Mouse (Mus musculus): ENCODE measurements at regions not wholly inside any gene's neighbourhood (a gene's known extent, or its start where the extent isn't known, plus 50 kb on each side); places are given as distances from the start of the nearest gene placed in this dataset.
A peak's percentile ranks its signal among the peaks of the same experiment; 100 is the strongest.

DNA sequence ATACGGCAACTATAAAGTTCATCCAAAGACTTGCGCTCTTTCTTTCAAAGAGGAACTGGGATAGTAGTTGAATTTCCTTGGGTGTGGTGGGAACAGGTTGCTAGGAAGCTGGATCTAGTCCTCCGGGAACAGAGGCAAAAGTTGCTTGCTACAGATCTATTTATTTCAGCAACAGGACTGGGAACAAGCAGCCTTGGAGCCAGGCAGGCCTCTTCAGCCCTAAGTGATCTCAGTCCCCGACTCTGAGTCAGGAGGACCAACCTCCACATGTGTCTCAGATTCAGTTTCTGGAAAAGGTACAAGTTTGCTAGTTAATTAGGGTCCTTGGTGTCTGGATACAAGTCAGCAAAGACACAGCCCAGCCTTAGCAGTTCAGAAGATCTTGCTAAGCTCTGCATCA, 180.2 kb downstream of the Efcab1 start:
- 64% methylated on average over 4 of the region's 4 CpGs for WGBS
- ATAC-seq (ENCODE audit: insufficient number of reproducible peaks, low FRiP score) = no peak
- Histone ChIP-seq H3K27me3 (replicated peaks) (no peaks in the 10 kb centered on the region), H3K4me1 (replicated peaks) (peaks cover 7% of the 10 kb centered on the region), H3K36me3 (no peaks in the 10 kb centered on the region), H3K4me2 (no peak overlapping the region), H3K27ac (ENCODE audit: poor library complexity, severe bottlenecking) (no peak overlapping the region), H3K4me3 (no peak overlapping the region), H3K9ac (no peak overlapping the region), H3K9me3 (replicated peaks) (no peaks in the 10 kb centered on the region)

DNA sequence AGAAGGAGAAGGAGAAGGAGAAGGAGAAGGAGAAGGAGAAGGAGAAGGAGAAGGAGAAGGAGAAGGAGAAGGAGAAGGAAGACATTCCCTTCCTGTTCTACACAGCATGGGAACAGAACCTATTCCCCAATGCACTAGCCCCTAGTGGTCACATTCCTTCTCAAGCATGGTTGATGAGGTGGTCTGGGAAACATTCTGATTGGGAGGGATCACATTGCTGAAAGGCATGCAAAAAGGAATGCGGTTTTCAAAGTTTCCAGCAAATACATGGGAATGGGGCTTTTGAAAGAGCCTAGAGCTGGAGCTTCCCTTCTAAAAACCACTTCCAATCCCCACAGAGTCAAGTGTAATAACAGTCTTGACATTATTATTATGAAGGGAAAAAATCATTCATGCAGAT, 197.5 kb downstream of the Efcab1 start:
- no peaks in the 10 kb centered on the region for H3K4me1 ChIP-seq (replicated peaks)

DNA sequence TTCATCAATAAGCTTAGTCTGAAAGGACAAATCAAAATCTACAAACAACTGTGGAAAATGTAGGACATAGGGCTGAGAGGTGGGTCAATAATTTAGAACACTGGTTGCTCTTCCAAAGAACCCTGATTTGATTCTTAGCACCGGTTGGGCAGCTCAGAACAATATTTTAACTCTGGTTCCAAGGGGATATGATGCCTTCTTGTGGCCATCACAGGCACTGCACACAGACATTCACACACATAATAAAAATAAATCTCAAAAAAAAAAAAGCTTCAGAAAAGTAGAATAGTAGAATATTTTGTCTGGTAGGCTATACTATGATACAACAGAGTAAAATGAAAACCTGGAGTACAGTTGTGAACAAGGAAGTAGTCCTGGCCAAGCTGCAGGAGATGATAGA, 200.8 kb downstream of the Efcab1 start:
- no peak overlapping the region for H3K27ac ChIP-seq (ENCODE audit: poor library complexity, severe bottlenecking)
- no peaks in the 10 kb centered on the region for H3K9me3 ChIP-seq (replicated peaks)
- no peaks in the 10 kb centered on the region for H3K4me1 ChIP-seq (replicated peaks)
- H3K4me3 ChIP-seq = no peak overlapping the region
- H3K9ac ChIP-seq = no peak overlapping the region
- no peak for ATAC-seq (ENCODE audit: insufficient number of reproducible peaks, low FRiP score)
- H3K4me2 ChIP-seq = no peak overlapping the region
- no peaks in the 10 kb centered on the region for H3K36me3 ChIP-seq
- WGBS = 60% methylated on average over 1 of the region's 1 CpGs
- no peaks in the 10 kb centered on the region for H3K27me3 ChIP-seq (replicated peaks)

More for the DNA sequence above, 197.5 kb downstream of the Efcab1 start:
- H3K4me3 ChIP-seq = no peak overlapping the region
- no peaks in the 10 kb centered on the region for H3K9me3 ChIP-seq (replicated peaks)
- H3K9ac ChIP-seq = no peak overlapping the region
- no peak for ATAC-seq (ENCODE audit: insufficient number of reproducible peaks, low FRiP score)
- WGBS = 41% methylated on average over 1 of the region's 1 CpGs
- H3K4me2 ChIP-seq = no peak overlapping the region
- H3K27ac ChIP-seq (ENCODE audit: poor library complexity, severe bottlenecking) = no peak overlapping the region
- H3K27me3 ChIP-seq (replicated peaks) = no peaks in the 10 kb centered on the region
- no peaks in the 10 kb centered on the region for H3K36me3 ChIP-seq

DNA sequence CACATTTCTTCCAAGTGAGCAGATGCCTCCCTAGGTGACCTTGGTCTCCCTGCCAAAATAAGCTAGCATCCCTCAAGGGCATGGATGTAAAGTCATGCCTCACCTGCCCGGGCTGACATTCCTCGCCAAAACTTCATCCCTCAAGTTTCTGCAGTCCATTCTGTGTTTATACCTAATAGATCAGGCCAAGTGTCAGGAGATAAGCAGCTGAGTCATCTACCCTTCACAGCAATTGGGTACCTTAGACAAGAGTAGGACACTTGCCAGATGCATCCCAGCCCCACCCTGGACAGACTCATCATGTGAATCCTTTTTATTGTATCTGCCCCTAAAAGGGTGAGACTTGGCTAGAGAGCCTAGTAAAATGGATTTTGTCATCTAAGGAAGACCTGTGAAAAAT, 204.1 kb upstream of the Gm21897 start:
- Histone ChIP-seq H3K9me3 (replicated peaks) (no peaks in the 10 kb centered on the region), H3K27me3 (replicated peaks) (no peaks in the 10 kb centered on the region), H3K36me3 (no peaks in the 10 kb centered on the region), H3K9ac (no peak overlapping the region), H3K4me1 (replicated peaks) (peaks cover 18% of the 10 kb centered on the region), H3K4me2 (no peak overlapping the region), H3K4me3 (no peak overlapping the region), H3K27ac (ENCODE audit: poor library complexity, severe bottlenecking) (no peak overlapping the region)
- ATAC-seq (ENCODE audit: insufficient number of reproducible peaks, low FRiP score) = no peak
- 57% methylated on average over 2 of the region's 2 CpGs for WGBS

DNA sequence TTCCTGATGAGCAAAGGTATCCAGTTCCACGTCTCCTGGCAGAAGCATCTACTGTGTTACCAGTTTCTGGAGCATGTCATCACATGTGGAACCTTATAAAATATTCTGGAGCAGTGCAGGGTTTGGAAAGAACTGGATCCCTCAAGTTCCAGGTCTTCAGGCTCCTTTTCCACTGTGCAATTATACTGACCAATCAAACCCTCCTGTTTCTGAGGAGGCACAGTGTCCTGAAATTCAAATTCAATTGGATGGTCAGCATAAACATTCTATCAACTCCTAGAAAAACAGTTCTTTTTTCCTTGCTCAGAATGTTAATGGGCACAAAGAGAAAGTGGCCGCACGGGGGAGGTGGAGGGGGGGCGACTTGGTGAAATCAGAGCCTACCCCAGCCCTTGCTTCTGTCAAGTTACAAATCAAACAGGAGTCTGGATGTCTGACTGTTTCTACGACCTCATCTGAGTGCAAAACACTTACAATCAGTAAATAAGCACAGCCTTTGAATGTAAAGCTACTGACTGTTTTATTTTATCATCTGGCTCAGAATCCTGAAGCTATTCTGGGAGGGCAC, 203.2 kb upstream of the Gm21897 start:
- Histone ChIP-seq H3K36me3 (no peaks in the 10 kb centered on the region), H3K9me3 (replicated peaks) (no peaks in the 10 kb centered on the region), H3K4me1 (replicated peaks) (peaks cover 18% of the 10 kb centered on the region), H3K27me3 (replicated peaks) (no peaks in the 10 kb centered on the region), H3K9ac (no peak overlapping the region), H3K4me3 (no peak overlapping the region), H3K4me2 (peak overlapping the region; percentile 12), H3K27ac (ENCODE audit: poor library complexity, severe bottlenecking) (no peak overlapping the region)
- ATAC-seq (ENCODE audit: insufficient number of reproducible peaks, low FRiP score) = no peak
- WGBS = 25% methylated on average over 5 of the region's 5 CpGs

DNA sequence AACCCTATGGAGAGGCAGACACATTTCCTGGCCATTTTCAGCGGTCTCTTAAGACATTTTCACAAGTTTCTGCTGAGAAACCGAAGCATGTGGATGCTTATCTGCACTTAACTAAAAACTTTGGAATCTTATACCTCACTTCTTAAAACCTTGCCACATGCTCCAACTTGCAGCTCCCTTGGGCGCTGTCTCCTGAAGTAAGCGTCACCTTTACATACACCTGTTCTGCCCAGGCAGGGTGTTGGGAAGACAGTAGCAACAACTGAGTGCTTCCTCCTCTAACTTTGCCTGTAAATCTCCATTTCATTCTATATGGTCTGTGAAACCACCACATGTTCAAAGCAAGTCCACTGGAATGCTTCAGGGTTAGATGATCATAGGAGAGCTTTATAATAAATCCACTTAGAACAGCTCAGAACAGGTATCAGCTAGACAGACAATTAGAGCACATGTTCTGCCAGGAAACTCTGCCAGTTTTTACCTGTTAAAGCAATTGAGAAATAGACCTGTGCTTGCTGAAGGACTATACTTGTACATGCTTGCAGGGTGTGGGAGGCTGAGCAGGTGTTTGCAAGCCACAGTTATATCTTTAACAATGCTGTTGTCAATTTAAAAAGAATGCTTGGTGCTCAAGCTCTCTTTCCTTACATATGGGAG, 202.6 kb upstream of the Gm21897 start:
- H3K27ac ChIP-seq (ENCODE audit: poor library complexity, severe bottlenecking) = no peak overlapping the region

DNA sequence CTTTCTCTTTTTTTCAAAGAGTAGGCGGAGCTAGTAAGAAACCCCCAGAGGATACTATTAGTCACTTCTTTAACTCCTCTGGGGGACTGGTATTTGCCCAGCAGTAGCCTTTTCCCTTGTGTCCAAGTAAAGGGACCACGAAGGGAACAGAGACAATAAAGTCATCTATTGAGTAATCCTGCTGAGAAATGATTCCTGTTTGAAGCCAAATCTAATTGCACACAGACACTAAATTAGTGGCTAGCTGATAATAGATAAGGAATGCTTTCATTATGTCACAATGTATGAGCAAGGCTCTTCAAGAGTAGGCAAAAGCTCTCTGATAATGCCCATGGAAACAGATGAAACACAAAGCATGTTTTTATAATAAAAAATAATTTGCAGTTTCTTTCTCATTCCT, 201.9 kb upstream of the Gm21897 start:
- no peak overlapping the region for H3K27ac ChIP-seq (ENCODE audit: poor library complexity, severe bottlenecking)
- no peaks in the 10 kb centered on the region for H3K9me3 ChIP-seq (replicated peaks)
- no peak for ATAC-seq (ENCODE audit: insufficient number of reproducible peaks, low FRiP score)
- no peaks in the 10 kb centered on the region for H3K36me3 ChIP-seq
- H3K4me1 ChIP-seq (replicated peaks) = peaks cover 18% of the 10 kb centered on the region
- no peak overlapping the region for H3K9ac ChIP-seq
- no peaks in the 10 kb centered on the region for H3K27me3 ChIP-seq (replicated peaks)
- 50% methylated on average over 2 of the region's 2 CpGs for WGBS
- H3K4me2 ChIP-seq = no peak overlapping the region
- H3K4me3 ChIP-seq = no peak overlapping the region

More for the DNA sequence above, 202.6 kb upstream of the Gm21897 start:
- Histone ChIP-seq H3K4me2 (peak overlapping the region; percentile 12; the same call in 1 of the 2 replicates), H3K4me1 (replicated peaks) (peaks cover 18% of the 10 kb centered on the region), H3K27me3 (replicated peaks) (no peaks in the 10 kb centered on the region), H3K9me3 (replicated peaks) (no peaks in the 10 kb centered on the region), H3K36me3 (no peaks in the 10 kb centered on the region), H3K9ac (no peak overlapping the region), H3K4me3 (no peak overlapping the region)
- WGBS = 39% methylated on average over 4 of the region's 4 CpGs
- no peak for ATAC-seq (ENCODE audit: insufficient number of reproducible peaks, low FRiP score)

DNA sequence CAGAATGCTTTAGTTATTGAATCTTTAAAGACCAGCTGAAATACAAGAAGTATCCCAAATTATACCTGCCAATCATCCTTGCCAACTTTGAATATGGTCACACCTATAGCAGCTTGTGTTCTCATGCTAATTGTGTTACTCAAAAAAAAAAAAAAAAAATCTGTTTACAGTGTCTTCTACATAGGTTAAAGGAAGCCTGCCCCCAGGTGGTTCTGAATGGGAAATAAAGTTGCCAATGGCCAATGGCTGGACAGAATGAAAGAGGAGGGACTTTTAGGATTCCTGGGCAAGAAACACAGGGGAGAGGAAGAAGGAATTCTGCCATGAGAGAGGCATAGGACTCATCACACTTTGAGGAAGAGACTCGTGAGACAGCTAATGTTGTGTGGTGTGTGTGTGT, 197.5 kb upstream of the Gm21897 start:
- Histone ChIP-seq H3K4me1 (replicated peaks) (peaks cover 3% of the 10 kb centered on the region), H3K9me3 (replicated peaks) (no peaks in the 10 kb centered on the region), H3K27me3 (replicated peaks) (no peaks in the 10 kb centered on the region), H3K9ac (no peak overlapping the region), H3K36me3 (no peaks in the 10 kb centered on the region), H3K4me2 (no peak overlapping the region), H3K4me3 (no peak overlapping the region), H3K27ac (ENCODE audit: poor library complexity, severe bottlenecking) (no peak overlapping the region)
- WGBS = 79% methylated on average over 1 of the region's 1 CpGs
- ATAC-seq (ENCODE audit: insufficient number of reproducible peaks, low FRiP score) = no peak

DNA sequence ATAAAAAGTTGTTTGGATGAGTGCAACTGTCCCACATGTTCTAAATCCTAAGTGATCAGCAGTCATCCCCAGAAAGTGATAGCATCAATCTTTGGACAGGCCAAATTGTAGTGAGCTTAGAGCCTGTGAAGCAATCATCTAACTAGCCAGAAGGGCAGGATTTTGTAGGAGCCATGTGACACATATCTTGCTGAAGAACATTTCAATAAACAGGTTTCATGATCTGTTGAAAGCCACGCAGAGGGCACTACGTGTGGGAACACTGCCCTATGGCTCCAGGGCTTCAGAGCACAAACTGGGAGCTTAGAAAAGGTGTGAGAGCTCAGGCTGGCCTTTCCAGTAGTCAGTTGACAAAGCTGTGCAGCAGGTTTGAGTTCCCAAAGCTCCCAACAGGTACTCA, 188.3 kb upstream of the Gm21897 start:
- ATAC-seq (ENCODE audit: insufficient number of reproducible peaks, low FRiP score) = no peak
- H3K27me3 ChIP-seq (replicated peaks) = no peaks in the 10 kb centered on the region
- no peak overlapping the region for H3K27ac ChIP-seq (ENCODE audit: poor library complexity, severe bottlenecking)
- no peak overlapping the region for H3K4me3 ChIP-seq
- WGBS = 83% methylated on average over 2 of the region's 2 CpGs
- H3K4me1 ChIP-seq (replicated peaks) = no peaks in the 10 kb centered on the region
- H3K9me3 ChIP-seq (replicated peaks) = no peaks in the 10 kb centered on the region
- H3K9ac ChIP-seq = no peak overlapping the region
- H3K4me2 ChIP-seq = no peak overlapping the region
- no peaks in the 10 kb centered on the region for H3K36me3 ChIP-seq

DNA sequence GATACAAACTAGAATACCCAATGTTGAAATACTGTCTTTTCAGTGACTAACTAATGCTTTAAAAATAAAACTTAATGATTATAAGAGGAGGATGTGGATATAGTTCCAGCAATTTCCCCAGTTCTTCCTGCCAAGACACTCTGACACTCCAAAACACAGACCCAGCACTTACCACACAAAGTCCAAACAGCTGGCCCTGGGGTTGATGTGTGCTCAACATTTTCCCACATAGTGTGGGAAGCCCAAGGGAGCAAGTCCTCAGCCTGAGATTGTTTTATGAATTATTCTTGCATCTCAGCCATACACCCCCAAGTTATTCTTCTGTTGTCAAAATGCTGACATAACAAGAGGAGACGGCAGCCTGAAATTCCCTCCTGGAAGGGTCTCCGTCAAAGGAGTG, 187.5 kb upstream of the Gm21897 start:
- Histone ChIP-seq H3K36me3 (no peaks in the 10 kb centered on the region), H3K9ac (no peak overlapping the region), H3K4me1 (replicated peaks) (no peaks in the 10 kb centered on the region), H3K4me2 (no peak overlapping the region), H3K4me3 (no peak overlapping the region), H3K27me3 (replicated peaks) (no peaks in the 10 kb centered on the region), H3K27ac (ENCODE audit: poor library complexity, severe bottlenecking) (no peak overlapping the region), H3K9me3 (replicated peaks) (no peaks in the 10 kb centered on the region)
- no peak for ATAC-seq (ENCODE audit: insufficient number of reproducible peaks, low FRiP score)
- 87% methylated on average over 2 of the region's 2 CpGs for WGBS

DNA sequence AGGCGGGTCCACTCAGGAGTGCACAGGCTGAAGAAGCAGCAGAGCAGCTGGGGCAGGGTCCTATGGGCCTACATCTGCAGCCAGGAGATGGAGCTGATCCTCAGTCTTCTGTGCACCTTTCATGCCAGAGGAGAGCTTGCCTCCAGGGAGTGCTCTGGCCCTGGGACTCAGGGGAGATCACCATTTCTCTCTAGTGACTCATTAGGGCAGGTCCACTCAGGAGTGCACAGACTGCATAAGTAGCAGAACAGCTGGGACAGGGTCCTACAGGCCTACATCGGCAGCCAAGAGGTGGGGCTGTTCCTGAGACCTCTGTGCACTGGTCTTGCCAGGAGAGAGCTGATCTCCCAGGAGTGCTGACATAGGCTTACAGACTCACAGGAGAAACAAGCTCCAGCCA, 159.4 kb upstream of the Gm21897 start:
- Histone ChIP-seq H3K36me3 (no peaks in the 10 kb centered on the region), H3K9ac (no peak overlapping the region), H3K4me3 (no peak overlapping the region), H3K4me2 (no peak overlapping the region), H3K4me1 (replicated peaks) (no peaks in the 10 kb centered on the region), H3K27ac (ENCODE audit: poor library complexity, severe bottlenecking) (no peak overlapping the region), H3K9me3 (replicated peaks) (no peaks in the 10 kb centered on the region), H3K27me3 (replicated peaks) (no peaks in the 10 kb centered on the region)
- no peak for ATAC-seq (ENCODE audit: insufficient number of reproducible peaks, low FRiP score)
- 58% methylated on average over 2 of the region's 2 CpGs for WGBS

DNA sequence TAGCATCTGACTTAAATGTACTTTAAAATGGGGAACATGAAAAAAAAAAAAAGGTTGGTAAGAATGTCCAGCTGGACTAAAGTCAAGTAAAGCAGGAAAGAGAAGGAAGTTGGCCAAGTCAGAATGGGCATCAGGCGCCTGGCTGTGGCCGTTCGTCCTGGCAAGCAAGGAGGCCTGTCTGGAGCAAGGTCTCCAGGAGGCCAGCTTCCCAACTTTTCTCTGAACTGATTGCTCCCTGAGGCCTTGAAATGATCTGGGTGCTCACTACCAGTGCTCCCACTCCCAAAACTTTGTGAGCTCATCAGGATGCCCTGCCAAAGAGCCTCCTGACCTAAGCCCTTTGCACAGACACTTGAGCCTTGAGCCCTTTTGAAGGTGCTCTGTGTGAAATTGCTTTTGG, 141.7 kb upstream of the Gm21897 start:
- 75% methylated on average over 3 of the region's 3 CpGs for WGBS
- no peak for ATAC-seq (ENCODE audit: insufficient number of reproducible peaks, low FRiP score)
- Histone ChIP-seq H3K4me1 (replicated peaks) (no peaks in the 10 kb centered on the region), H3K9ac (no peak overlapping the region), H3K36me3 (no peaks in the 10 kb centered on the region), H3K4me2 (no peak overlapping the region), H3K27me3 (replicated peaks) (no peaks in the 10 kb centered on the region), H3K4me3 (no peak overlapping the region), H3K9me3 (replicated peaks) (peaks cover 18% of the 10 kb centered on the region), H3K27ac (ENCODE audit: poor library complexity, severe bottlenecking) (no peak overlapping the region)

Data from heart, embryonic 12.5 days (tissue).